Mouse (Mus musculus) retina, embryonic 14.5 days (tissue): ENCODE data around the gene Sec24c.
"Not testable (repeated sequence)": the region's sequence is repeated elsewhere in the genome, so short reads cannot be mapped to it uniquely, and the experiment has no call there.

Experiments
- DNase-seq: peaks from one replicate; pipeline ENCODE4 v3.0.0-alpha.2; 2015; ENCODE audit warnings: low spot score

Sec24c gene

DNA sequence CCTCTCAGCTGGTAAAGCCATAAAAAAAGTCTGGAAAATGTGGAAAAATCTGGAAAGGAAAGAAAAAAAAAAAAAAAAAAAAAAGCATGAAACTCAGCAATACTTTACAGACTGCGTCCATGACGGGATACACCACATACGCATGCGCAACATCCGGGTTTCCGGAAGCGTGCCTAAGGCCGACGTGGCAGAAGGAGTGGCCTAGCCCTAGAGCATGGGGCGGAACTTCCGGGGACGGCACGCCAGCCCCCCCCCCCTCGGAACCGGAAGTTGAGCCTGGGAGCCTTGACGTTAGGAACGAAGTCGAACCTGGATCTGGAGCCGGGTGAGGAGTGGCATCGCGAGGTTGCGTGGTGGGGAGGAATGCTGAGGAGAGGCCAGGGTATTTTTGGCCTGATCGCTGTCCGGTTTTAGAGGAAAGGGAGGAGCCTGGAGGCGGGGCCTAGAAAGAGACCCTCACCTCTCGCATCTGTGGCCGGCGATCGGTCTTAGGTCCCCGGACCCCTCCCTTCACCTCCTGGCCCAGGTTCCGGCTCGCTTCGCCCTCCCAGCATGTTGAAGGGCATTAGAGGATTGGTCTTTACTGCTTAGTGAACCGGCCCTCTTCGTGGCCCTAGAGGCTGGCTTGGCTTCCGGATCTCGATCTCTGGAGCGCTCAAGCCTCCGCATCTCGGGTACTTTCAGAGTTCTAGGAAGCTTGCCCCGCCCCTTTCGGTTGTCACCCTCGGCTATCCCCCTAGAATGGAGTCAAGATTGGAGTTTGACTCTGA is at the start of gene Sec24c:
Sec24c (plus strand) TSS at position 245 of the 770 bp plus-strand sequence.
- DNase-seq = peak; percentile 100

DNA sequence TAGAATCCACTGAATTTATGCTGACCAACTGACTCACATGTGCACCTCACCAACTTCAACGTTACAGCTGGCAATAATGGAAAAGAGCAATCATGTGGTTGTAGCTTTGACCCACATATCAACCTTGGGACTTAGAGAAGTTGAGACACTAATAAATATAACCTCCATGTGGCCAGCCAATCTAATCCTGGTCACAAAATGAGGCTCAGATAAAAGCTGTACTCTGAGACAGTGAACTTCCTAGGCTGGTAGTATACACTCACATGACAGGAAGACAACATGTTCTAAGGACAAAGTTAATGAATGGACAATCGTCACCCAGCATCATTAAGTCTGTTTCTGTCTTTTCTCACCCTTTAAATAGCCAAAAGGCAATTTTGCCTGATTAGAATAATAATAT is 47.7 kb upstream of the Sec24c start:
- DNase-seq = no peak

DNA sequence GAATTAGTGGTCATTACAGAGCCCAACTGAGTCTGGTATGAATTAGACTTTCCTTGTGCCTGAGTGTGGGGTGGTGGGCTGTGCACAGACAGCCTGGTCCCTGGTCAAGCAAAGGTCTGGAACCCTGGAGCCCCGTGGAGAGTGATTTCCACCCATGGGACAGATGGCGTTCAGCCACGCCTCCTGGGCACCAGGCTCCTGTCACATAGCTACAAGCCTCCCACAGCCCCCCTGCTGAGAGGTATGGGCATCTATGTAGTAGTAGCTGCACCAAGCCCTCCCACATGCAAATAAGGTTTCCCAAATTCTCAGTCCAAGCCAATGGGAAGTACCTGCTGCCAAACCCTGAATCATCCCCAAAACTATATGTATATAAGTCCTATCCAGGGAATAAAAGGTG is 47.1 kb upstream of the Sec24c start:
- no peak for DNase-seq

DNA sequence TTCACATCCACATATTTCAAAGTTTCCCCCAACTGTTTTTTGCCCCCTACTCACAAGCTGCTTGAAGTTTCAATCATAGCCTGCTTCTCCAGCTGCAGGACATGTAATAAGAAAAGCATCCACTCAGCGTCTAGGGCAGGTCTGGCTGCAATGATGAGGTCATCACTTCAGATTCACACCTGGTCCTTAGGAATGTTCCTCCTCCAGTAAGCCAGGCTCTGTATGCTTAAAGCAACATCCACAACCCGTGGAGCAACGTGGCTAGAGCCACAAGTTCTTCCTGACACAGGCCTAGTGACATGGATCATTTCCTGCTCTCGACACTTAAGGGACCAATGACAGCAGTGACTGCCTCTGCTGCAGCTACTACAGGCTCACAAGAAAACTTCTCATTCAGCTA is 42.9 kb upstream of the Sec24c start:
- no peak for DNase-seq

DNA sequence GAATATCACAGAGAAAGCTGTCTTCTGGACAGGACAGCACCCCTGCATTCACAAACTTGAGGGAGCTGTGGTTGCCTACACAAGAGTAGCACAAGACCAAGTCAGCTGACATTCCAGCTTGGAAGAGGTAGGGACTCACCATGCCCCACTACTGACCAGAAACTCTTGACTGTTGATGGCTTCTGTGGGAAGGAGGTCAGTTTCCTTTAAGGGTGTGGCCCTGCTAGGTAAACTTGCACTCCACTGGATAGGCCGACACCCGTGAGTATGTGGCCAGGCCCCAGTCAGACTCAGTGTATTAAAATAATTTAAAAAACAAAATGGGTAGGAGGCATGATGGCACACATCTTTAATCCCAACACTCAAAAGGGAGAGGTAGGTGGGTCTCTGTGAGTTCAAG is 38.6 kb upstream of the Sec24c start:
- DNase-seq = no peak

DNA sequence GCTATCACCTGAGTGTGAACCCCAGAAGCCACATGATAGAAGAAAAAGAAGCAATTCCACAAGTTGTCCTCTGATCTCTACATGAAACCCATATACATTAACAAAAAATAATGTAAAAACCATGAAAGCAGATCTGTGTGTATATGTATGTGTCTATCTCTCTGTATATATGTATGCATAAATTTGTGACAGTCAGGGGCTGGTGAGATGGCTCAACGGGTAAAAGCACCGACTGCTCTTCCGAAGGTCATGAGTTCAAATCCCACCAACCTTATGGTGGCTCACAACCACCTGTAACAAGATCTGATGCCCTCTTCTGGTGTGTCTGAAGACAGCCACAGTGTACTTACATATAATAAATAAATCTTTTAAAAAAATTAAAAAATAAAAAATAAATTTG is 37.1 kb upstream of the Sec24c start:
- DNase-seq = not testable (repeated sequence)

DNA sequence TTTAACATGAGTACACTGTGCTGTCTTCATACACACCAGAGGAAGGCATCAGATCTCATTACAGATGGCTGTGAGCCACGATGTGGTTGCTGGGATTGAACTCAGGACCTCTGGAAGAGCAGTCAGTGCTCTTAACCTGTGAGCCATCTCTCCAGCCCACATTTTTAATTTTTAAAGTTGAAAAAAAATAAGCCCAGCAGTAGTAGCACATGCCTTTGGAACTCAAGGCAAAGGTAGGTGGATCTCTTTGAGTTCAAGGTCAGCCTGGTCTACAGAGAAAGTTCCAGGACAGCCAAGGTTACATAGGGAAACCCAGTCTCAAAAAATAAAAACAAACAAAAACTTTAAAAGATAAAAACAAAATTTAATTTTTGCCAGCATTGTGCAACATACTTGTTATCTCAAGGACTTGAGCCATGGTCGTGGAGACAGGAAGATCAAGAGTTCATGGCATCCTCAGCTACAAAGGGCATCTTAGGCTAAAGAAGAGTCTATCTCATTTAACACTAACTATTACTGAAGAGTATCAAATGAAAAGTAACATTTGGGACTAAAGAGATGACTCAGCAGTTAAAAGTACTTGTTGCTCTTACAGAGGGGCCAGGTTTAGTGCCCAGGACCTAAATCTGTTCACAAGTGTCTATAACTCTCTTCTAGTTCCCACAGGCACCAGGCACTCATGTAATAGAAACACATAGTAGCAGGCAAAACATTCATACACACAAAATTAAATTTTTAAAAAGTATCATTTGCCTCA is 36.1 kb upstream of the Sec24c start:
- no peak for DNase-seq

DNA sequence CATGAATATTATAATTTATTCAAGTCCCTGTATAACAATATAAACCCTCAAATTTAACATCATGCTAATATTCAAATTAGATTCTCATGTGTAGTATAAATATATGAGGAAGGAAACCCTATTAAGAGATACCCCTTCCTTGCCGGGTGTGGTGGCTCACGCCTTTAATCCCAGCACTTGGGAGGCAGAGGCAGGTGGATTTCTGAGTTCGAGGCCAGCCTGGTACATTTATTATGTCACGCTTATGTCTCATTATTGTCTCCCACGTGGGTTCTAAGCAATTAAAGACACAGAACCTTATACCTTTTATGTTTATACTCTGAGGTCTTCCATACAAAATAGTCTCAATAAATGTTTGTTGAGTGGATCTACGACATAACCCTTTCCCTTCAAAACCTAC is 35.4 kb upstream of the Sec24c start:
- DNase-seq = no peak

DNA sequence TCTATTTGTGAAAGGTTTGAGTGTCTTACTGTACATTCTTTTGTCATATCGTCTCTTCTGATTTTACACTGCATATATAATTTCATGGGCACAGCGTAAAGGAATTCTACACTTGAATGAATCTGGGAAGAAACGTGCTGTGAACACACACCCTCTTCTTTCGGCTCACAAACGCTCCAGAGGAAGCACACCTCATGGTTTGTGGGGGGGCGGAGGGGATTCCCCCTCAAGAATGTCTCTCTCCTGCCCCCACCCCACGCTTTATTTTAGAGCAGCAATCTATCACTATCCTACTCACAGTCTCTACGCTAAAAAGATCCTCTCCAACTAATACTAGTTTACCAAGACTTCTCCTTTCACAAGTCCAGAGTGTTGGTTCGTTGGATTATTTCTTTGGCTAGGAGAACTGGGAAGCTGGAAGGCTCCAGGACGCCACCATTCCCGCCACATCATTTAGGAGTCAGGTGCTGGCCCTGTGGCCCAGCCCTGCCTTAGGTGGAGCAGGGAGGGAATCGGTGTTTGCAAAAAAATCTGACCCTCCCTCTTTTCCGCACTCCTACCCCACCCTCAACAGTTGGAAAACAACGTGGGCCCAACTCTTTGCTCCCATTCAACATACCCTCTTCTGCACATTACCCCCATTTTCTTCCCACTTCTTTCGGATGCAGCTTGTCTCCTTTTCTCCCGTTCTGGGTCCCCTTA is 34.0 kb upstream of the Sec24c start:
- DNase-seq = peak; percentile 38

DNA sequence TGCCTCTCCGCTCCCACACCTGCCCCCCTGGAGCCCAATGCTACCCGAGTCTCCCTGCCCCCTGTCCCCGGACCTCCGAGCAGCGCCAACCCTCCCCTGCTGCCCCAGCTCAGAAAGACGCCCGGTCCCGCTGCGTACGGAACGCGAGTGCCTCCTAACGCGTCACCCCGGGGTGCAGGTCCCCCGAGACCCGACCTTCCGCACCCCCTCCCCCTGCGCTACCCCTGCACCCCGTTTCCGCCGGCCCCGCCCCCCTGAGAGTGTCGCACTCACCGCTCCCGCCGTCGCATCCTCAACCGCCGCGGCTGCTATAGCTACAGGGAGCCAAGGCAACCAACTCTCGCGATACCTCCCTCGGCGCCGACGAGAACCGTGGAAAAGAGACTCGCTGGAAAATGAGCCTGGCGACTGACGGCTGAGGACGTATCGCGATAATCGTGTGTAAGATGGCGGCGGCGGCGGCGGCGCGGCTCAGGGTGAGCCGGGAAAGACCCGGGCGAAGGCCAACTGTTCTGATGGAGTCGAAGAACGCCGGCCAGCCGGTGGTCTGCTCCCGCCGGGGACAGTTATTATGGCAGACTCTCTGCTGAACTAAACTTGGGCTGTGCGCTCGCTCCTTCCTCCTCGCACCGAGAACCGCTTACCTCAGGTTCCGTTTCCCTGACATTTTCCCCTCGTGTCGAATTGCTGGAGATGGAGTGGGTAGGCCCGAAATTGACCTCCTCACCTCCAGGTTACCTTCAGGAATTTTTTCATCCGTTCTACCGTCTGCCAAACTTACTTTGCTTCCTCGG is 33.3 kb upstream of the Sec24c start, which contains the start of gene Usp54:
Usp54 (minus strand) TSS at position 420 of the 794 bp plus-strand sequence.
- peak; percentile 99 for DNase-seq

DNA sequence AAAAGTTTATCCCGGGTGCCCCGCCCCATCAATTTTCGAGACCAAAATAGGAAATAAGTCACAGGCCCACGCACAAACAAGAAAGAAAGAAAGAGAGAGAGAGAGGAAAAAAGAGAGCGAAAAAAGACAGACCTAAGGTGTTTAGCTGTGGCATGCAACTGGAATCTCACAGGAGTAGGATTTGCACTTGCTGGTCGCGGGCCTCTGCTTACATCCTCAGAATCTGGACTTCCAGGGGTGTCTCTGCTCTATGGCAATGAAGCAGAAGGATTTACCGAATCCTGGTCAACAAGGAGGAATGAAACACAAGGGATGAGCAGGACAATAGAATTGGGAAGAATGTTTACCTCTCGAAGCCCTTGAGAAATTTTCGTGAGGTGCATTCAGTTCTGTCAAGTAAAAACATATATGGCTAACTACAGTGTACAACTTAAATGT is 32.7 kb upstream of the Sec24c start:
- peak; percentile 34 for DNase-seq

DNA sequence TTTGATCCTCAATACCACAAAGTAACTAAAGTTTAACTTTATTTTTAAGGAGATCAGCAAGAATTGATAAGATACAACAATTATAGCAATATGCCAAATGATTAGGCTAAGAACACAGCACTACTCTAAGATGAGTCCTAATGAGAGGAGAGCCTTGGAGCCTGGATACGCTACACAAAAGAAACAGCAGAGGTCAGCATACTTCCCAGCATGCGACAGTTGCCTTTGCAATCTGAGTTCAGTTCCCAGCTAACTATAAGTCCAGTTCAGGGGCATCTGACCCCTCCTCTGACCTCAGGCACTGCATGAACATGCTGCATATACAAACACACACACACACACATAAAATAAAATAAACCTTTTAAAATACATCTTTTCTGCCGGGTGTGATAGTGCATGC is 28.6 kb upstream of the Sec24c start:
- peak; percentile 18 for DNase-seq

DNA sequence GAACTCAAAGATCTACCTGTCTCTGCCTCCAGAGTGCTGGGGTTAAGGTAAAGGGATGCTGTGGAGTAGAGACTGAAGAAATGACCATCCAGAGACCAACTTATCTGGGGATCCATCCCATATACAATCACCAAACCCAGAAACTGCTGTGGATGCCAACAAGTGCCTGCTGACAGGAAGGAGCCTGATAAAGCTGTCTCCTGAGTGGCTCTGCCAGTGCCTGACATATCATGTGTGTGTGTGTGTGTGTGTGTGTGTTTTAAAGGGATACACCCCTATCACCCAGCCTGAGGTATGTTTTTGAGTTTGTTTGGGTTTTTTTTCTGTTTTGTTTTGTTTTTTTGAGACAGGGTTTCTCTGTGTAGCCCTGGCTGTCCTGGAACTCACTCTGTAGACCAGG is 27.7 kb upstream of the Sec24c start:
- DNase-seq = no peak

DNA sequence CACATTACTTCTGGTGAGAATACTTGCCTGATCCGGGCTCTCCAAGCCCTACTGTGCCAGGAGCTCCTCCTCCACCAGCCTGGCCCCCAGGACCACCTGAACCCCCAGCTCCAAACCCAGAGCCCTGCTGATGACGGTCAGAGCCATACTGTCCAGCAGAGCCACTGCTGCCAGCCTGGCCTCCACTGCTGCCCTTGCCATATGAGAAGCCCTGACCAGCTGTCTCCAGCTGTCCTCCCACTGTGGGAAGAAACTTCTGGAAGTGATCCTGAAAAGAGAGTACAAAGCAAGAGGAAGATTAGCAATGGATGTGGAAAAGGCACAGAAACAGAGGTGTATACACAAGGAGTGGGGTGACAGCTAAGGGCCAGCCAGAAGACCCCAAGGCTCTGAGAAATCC is 23.1 kb upstream of the Sec24c start:
- DNase-seq = no peak

DNA sequence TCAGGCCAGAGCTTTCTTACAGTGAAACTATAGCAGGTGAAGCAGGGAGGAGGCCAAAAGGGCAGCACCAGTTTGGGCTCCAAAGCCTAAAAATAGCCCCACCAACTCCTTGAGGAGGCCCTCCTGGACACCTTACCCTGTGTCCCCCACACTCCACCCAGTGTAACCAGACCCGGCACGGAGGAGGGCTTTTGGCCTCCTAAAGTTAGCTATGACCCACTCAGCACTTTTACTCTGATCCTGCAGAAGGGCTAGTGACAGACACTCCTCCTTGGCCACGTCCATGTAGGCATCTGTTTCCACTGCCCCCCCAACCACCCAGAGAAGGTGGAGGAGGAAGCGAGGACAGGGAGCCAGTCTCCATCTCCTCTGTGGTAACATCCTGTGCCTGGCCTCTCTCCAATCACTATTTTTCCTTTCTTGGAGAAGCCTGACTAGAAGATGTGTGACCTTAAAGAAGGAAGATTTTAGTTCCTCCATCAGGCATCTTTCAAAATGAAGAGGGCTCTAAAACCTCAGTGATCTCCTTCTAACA is 22.3 kb upstream of the Sec24c start:
- DNase-seq = no peak

DNA sequence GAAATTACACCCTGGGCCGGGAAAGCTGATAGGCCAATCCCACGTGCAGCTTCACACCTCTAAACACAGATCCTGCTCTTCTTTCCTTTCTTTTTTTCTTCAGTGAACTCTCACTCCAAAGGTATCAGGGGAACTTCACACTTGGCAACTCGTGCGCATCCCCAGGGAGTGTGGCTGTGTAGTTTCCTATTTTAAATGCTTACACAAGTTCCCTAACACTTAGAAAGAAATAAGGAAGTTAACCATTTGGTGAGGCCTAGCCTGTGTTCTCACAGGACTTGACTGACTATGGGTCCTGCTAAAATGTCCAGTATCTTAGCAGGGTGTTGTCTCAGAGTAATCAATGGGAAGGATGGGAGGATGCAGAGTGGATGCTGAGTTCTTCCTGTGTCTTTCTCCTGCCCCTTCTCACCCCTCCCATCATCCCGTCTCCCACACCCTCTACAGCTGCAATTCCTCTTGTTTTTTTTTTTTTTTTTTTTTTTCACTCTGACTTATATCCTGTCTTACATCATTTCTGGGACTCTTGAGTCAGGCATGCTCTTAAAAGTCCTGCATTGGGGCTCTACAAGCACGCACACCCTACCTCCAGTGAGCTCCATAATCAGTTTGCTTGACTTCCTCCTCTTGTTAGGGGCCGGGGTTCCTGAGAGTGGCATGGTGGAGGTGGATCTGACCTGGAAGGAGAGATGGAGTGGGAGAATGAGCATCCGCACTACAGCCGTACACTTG is 19.3 kb upstream of the Sec24c start:
- no peak for DNase-seq

DNA sequence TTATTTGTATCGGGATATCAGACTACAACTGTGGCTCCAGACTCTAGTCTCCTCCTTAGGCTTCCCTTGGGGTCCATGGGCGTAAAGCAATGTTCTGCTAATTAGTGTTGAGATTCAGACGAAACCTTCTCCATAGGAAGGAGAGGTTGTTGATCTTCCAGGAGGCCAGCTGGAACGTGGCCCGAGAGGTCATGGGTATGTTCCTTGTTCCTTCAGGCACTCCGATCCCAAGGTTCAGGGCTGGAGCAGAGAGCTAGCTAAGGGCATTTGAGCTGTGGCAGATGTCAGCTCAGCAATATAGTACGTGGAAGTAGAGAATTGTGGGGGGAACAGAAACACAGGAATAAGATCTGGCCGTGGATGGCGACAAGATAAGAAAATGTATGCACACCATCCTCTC is 18.4 kb upstream of the Sec24c start:
- DNase-seq = no peak

DNA sequence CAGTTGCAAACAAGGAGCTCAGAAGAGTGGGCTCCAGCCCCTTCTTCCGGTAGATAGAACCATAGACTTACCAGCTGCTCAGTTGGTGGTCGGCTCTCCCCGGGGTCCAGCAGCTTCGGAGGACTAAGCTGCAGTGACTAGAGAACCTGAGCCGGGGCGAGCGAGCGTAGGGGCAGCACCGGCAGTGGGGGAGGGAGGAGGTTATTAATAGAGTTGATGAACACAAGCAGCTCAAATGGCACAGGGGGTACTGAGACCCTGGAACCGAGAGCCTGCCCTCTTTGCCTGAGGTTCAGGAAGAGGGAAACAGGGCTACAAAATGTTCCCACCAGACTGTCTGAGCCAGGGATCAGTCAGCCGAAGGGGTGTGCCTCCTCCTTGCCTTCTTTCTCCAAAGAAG is 17.7 kb upstream of the Sec24c start, which contains the start of gene Myoz1:
Myoz1 (minus strand) TSS at position 180 of the 400 bp plus-strand sequence.
- DNase-seq = no peak

DNA sequence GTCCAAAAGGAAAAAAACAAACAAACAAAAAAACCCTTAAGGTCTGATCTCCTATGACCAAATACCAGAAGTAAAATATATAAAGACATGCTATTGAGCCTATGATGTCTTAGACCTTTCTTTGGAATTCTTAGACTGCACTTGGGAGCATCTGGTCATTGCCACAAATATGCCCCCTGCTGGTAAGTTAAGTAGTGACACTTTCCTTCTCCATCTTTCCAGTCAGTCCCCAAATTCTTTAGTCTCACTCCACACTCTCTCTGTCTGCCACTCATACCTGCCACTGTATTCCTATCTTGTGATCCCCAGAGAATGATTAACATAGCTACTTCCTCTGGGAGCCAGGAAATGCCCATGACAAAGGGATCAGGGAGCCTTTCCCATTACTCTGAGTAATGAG is 15.8 kb upstream of the Sec24c start:
- peak; percentile 82 for DNase-seq

DNA sequence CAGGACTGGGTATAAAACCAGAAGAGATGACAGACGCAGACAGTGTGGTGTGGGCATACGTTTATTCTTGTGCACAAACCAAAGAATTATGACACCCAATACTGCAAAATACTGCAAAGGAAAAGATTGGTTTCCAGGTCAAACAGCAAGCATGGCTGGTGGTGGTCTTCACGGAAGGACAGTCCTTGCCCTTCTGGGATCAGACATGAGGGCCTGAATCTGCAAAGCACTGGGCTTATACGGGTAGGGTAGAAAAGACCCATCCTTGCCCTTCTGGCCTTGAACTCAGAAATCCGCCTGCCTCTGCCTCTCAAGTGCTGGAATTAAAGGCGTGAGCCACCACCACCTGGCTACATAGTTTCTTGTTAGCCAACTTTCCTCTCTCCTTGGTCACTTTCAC is 15.2 kb upstream of the Sec24c start:
- no peak for DNase-seq

DNA sequence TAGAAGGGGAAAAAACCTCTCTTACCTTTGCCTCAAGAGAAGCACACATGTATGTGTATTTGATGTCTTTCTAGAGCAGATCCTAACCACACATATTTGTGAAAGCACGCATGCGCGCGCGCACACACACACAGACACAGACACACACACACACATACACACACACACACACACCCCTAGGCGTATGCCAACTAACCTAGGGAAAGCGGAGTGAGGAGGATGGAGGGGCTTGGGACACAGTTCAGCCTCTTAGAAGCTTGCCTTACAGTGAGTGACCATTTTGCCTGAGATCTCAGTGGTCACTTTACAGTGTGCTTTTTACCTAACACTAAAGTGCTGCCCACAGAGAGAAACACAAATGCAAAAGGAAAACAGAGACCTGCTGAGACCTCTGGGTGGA is 14.4 kb upstream of the Sec24c start:
- no peak for DNase-seq
